Mouse (Mus musculus) kidney, adult 9 months (tissue): ENCODE results near the gene Kcnk18.

Experiments
- DNase-seq: peaks from one replicate; pipeline ENCODE4 v3.0.0; 2022

Gene Kcnk18

GRCm38 (mm10) chr19:59228376-59228775 lies 9.4 kb downstream of the Kcnk18 start:
- DNase-seq: no peak

GRCm38 (mm10) chr19:59232786-59233185 lies 13.8 kb downstream of the Kcnk18 start:
- DNase-seq: no peak

- DNase-seq: no peak
Measured at GRCm38 (mm10) chr19:59235001-59235400, 16.0 kb downstream of the Kcnk18 start.

- DNase-seq: no peak
Measured at GRCm38 (mm10) chr19:59236046-59236445, 17.0 kb downstream of the Kcnk18 start.

- DNase-seq: no peak
Measured at GRCm38 (mm10) chr19:59238630-59239029, 19.6 kb downstream of the Kcnk18 start.

- DNase-seq: peak; percentile 88
Measured at GRCm38 (mm10) chr19:59239124-59239817, 20.3 kb downstream of the Kcnk18 start.

GRCm38 (mm10) chr19:59241987-59242386 lies 23.0 kb downstream of the Kcnk18 start:
- DNase-seq: no peak

- no peak for DNase-seq
Measured at GRCm38 (mm10) chr19:59243057-59243456, 24.0 kb downstream of the Kcnk18 start.

GRCm38 (mm10) chr19:59248144-59248543 lies 29.1 kb downstream of the Kcnk18 start:
- no peak for DNase-seq

- no peak for DNase-seq
Measured at GRCm38 (mm10) chr19:59248553-59249286, 29.7 kb downstream of the Kcnk18 start.

GRCm38 (mm10) chr19:59252651-59253050 lies 33.6 kb downstream of the Kcnk18 start:
- DNase-seq: no peak

- DNase-seq: no peak
Measured at GRCm38 (mm10) chr19:59259633-59260032, 40.6 kb downstream of the Kcnk18 start.

GRCm38 (mm10) chr19:59260718-59261442 lies 41.9 kb downstream of the Kcnk18 start, which contains the start of gene Slc18a2:
Gene Slc18a2, plus strand, starts transcription at chr19:59260896.
- no peak for DNase-seq

GRCm38 (mm10) chr19:59261604-59262003 lies 42.6 kb downstream of the Kcnk18 start:
- no peak for DNase-seq

GRCm38 (mm10) chr19:59263171-59263570 lies 44.2 kb downstream of the Kcnk18 start:
- no peak for DNase-seq

- DNase-seq: no peak
Measured at GRCm38 (mm10) chr19:59264838-59265532, 46.0 kb downstream of the Kcnk18 start.

GRCm38 (mm10) chr19:59265907-59266306 lies 46.9 kb downstream of the Kcnk18 start:
- no peak for DNase-seq

- DNase-seq: no peak
Measured at GRCm38 (mm10) chr19:59267417-59267963, 48.5 kb downstream of the Kcnk18 start.

- DNase-seq: no peak
Measured at GRCm38 (mm10) chr19:59273190-59273589, 54.2 kb downstream of the Kcnk18 start.

- DNase-seq: no peak
Measured at GRCm38 (mm10) chr19:59276354-59276753, 57.3 kb downstream of the Kcnk18 start.

GRCm38 (mm10) chr19:59280841-59281240 lies 61.8 kb downstream of the Kcnk18 start:
- no peak for DNase-seq

GRCm38 (mm10) chr19:59282001-59282400 lies 63.0 kb downstream of the Kcnk18 start:
- DNase-seq: no peak
